Mouse (Mus musculus) common myeloid progenitor, adult 5-6 weeks (primary cell): ENCODE data around the gene Cep104. TPM values are rescaled to one million over a fixed set of nuclear protein-coding genes. Genes with fewer than 3 reads are reported as not detected.
A peak's percentile ranks its signal among the peaks of the same experiment; 100 is the strongest.

Source experiments
- ATAC-seq: replicated peaks from 2 replicates; pipeline ENCODE4 v1.8.0; 2016; ENCODE audit warnings: low read depth, mild to moderate bottlenecking, moderate TSS enrichment, inconsistent platforms; ENCODE audit not compliant: poor library complexity, severe bottlenecking
- total RNA-seq: library from RNA; stranded (forward); fragments of 200-1000, 187-1606 nt; gene quantifications from 2 replicates; pipeline ENCODE4 v1.2.3, GENCODE M21; 2017

Gene Cep104
- total RNA-seq, 1 experiment from 2014 or later: 7.4 TPM

DNA sequence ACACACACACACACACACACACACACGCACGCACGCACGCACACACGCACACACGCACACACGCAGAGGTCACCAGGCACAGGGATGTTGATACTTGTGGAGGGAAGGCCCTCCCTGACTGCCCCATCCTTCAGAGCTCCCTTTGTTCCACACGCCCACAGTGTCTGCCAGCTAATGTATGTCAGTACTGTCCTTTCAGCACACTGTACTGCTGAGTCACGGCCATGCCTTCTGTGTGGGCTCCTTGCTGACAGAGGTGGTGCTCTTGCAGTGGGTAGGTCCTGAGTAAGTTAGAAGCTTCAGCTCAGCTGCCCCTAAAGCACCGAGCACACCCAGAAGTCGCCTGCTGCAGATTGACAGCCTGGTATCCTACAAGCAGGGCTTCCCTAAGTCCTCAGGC is 5.5 kb downstream of the Cep104 start:
- no peak for ATAC-seq

DNA sequence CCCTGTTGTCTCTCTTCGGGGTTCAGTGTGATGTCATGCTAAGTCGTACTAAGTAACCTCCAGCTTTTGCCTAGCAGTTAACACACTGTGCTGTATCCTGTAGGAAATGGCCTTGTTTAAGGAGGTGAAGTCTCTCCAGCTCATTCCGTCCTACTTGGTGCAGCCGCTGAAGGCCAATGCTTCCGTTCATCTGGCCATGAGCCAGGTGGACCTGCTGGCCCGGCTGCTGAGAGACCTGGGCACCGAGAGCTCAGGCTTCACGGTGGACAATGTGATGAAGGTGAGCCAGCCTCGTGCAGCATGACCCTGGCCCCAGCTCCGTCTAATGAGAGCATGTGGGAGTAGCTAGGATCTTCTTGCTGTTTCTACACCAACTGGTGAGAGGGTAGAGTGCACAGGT is 17.7 kb downstream of the Cep104 start:
- ATAC-seq: no peak

DNA sequence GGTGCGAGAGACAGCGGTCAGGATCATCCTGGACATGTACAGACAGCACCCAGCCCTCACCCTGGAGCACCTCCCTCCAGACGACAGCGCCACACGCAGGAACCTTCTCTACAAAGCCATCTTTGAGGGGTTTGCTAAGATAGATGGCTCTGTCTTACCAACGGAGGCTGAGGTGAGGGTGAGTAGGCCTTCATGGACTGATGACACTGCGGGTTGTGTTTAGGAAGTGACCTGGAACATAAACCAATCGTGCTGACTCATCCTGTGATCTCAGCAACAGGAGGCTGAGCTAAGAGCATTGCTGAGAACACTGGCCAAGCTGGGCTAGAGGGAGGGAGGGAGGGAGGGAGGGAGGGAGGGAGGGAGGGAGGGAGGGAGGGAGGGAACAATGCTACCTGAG is 18.5 kb downstream of the Cep104 start:
- ATAC-seq: no peak

DNA sequence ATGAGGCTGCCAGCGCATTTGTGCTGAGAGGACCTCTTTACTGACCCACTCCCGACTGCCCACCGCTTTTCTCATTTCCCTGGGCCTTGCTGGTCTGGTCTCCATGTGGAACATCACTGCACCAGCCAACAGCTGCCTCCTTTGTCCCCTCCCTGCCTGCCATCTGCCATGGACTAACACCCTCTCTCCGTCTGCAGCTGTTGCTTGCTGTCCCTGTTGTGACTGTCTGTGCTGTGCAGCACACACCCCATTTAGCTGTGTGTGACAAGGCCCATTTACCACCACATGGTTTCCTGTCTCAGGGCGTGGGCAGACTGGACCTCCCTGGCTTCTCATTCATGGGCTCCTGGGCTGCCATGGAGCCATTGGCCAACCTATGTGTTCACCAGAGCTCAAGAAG is 30.5 kb downstream of the Cep104 start:
- no peak for ATAC-seq

DNA sequence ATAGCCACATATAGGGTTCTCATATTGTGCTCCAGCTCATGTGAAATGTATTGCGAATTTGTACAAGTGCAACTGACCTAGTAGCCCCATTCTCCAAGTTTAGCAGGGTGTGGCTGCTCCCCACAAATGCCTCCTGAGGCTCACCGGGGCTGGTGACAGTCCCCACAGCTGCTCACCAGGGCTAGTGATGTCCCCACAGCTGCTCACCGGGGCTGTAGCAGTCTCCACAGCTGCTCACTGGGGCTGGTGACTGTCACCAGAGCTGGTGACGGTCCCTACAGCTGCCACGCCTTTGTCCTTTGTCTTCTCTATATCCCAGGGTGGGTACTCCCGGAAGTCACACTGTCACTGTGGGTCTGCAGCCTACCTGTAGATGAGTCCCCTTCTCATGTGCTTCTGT is 31.3 kb downstream of the Cep104 start:
- no peak for ATAC-seq

DNA sequence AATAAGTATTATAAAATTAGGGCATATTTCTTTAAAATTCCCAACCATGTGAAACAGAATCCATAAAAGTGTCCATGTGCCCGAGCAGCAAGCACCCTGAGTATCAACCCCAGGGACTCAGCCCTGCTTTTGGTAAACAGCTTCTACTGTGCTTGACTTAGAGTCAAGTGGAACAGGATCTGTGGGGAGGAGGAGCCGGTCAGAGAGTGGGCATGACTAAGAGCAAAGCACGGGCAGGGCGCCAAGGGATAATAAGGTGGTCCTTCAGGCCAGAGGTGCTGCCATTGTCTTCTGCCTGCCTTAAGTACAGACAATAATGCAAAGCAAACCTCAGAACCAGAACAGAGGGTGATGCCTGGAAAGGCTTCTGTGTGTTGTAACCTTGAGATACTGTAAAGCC is 32.8 kb downstream of the Cep104 start:
- no peak for ATAC-seq

DNA sequence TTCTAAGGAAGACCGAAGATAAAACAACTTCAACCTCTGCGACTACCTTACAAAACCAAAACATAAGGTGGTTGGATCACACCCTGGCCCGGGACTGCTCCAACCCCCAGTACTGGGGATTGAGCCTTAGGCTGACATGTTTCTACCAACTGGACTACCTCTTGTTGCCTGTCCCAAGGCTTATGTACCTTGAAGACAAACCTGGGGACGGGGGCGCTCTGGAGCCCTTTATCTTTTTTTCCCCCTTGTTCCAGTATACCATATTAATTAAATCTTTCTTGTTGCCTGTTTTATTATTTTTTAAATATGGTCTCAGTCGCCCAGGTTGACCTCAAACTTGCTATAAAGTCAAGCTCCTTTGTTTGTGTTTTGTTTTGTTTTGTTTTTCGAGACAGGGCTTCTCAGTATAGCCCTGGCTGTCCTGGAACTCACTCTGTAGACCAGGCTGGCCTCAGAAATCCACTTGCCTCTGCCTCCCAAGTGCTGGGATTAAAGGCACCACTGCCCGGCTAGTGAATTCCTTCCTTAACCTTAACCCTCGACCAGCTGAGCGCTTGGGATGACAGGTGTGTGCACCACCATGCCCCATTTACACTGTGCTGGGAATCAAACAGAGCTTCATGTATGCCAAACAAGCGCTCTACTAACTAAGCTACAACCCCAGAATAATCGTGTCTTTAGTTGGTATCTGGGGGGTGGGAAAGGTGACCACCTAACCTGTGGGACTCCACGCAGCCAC is 36.1 kb downstream of the Cep104 start:
- ATAC-seq: no peak

DNA sequence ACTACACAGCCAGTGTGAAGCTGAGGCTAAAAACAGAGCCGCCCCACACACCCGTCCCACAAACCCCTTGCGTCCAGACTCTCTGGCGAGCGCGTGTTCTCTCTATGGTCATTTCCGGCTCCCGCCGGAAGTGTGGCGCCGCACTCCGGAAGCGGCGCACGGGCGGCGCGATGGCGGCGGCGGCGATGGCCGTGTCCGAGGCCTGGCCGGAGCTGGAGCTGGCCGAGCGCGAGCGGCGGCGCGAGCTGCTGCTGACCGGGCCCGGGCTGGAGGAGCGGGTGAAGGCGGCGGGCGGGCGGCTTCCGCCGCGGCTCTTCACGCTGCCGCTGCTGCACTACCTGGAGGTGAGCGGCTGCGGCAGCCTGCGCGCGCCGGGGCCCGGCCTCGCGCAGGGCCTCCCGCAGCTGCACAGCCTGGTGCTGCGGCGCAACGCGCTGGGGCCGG is 36.7 kb downstream of the Cep104 start, which contains the start of gene Lrrc47:
TSS of gene Lrrc47 (plus strand) at position 86 of the 444 bp plus-strand sequence.
- ATAC-seq: peak; percentile 92

DNA sequence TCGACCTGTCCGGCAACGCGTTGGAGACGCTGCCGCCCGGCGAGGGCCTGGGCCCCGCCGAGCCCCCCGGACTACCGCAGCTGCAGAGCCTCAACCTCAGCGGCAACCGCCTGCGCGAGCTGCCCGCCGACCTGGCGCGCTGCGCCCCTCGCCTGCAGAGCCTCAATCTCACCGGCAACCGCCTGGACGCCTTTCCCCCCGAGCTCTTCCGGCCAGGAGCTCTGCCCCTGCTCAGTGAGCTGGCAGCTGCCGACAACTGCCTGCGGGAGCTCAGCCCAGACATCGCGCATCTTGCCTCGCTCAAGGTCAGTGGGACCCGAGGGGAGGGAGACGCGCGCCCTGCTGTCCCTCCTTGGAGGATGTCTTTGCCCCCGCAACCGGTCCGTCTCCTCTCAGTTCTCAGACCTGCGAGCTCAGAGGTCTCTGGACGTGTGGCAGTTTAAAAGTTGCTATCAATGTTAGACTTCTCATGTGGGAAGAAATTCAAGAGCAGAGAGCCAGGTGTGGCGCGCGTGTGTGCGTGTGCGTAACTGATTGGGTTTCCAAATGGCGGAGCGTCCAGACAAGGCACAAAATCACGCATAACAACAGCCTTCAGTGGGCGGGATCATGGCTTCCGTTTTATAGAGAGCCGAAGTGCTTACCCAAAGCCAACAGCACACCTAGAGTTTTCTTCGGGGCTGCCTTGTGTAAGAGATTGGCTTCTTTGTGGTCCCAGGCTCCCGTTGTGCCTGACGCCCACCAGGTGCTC is 37.3 kb downstream of the Cep104 start:
- ATAC-seq: peak; percentile 37

DNA sequence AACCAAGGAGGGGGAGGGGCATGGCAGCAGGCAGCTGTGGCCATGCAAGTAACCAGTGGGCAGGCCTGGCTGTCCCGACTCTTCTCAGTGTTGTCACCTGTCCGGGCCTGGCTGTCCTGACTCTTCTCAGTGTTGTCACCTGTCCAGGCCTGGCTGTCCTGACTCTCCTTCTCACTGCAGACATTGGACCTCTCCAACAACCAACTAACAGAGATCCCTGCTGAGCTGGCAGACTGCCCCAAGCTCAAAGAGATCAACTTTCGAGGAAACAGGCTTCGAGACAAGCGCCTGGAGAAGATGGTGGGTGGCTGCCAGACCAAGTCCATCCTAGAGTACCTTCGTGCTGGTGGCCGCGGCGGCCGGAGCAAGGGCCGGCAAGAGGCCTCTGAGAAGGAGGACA is 40.5 kb downstream of the Cep104 start:
- ATAC-seq: no peak

DNA sequence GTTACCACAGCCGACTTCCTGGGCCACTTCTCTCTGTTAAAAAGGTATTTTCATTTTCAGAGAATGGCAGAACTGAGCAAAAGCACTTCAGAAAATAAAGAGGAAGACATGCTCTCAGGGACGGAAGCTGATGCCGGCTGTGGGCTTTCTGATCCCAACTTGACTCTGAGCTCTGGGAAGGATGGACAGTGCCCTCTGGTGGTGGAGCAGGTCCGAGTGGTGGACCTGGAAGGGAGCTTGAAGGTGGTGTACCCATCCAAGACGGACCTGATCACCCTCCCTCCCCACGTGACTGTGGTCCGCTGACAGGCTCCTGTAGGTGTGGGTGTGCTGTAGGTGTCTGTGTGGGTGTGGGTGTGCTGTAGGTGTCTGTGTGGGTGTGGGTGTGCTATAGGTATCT is 44.6 kb downstream of the Cep104 start:
- ATAC-seq: peak; percentile 40

DNA sequence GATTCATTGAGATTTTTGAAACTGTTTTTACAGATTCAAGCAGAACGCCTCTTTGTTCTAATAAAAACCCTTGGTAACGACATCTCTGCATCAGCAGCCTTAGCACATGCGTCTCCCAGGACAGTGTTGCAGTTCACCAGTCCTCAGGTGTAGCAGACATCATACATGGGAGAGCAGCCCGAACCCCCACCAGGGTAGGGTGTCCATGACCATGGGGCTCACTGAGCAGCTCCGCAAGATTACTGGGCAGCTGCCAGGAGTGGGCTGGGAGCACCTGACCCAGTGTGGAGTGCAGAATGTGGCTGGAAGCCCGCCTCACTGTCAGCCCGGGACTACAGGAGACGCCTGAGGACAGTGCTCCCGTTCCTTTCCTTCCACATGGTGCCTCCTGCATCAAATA is 46.4 kb downstream of the Cep104 start:
- no peak for ATAC-seq

DNA sequence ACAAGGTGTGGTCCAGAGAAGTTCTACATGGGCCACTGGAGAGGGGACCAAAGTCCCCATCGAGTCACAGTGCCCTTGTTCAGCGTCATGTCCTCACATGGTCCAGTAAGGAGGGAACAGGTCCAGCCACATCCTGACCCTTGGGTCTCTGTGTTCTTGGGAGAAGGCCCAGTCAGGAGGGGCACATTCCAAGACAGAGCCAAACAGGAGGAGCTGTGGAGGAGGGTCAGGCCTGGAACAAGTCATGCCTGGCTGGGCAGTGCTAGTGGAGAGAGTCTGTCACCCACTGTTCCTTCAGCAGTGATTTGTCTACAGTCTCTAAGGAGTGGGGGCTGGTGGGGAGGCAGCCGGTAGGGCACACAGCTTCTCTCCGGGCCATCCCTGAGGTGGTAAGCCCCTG is 47.4 kb downstream of the Cep104 start:
- ATAC-seq: no peak

DNA sequence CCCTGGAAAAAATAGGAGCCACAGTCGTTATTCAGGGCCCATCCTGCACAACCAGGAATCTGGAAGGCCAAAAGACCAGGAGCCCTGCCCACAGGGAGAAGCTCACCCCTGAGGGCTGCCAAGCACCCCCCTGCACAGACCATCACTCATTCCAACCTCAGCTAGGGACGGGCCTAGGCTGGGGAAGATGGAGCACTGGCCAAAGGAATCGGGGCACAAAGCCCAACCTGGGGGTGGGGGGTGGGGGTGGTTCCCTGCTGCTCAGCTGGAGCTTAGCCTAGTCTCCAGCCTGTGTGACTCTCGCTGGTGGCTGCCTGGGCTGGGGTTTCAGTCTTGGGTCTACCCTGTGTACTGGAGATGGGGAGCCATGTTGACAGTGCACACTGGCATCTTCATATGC is 47.9 kb downstream of the Cep104 start:
- ATAC-seq: no peak

DNA sequence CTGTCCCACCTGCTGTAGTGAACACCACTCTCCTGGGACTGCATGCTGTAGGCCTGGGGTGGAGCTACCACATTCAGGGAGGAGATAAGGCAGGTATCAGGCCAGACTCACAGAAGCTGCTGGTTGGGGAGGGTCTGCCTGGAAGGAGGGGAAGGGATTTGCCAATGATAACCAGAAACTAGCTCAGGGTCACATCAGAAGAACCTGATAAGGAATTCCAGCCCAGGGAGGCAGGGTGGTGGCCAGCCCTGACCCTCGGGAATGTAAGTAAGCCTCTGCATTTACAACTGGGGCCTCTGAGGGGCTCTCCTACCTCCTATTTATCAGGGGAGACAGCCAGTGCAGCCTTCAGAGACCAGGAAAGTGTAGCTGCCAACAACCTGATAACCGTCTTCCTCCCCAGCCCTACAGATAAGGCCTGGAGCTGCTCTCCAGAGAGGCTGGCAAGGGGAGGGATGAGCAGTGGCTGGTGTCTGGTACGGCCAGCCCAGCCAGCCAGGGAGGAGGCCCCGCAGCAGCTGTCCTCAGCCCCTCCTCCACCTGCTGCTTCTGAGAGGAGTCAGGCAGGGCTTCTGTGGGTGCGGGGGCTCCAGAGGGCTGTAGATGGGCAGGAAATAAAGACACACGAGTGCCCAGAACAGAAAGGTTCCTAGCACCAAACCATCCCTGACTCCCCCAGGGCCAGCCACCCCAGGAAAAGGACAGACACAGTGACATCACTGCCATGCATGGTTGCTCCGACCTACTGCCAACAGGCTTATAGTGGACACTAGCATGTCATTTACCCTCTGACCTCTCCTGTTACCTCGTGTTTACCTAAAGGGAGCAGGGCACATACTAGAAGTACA is 49.0 kb downstream of the Cep104 start:
- peak; percentile 63 for ATAC-seq

DNA sequence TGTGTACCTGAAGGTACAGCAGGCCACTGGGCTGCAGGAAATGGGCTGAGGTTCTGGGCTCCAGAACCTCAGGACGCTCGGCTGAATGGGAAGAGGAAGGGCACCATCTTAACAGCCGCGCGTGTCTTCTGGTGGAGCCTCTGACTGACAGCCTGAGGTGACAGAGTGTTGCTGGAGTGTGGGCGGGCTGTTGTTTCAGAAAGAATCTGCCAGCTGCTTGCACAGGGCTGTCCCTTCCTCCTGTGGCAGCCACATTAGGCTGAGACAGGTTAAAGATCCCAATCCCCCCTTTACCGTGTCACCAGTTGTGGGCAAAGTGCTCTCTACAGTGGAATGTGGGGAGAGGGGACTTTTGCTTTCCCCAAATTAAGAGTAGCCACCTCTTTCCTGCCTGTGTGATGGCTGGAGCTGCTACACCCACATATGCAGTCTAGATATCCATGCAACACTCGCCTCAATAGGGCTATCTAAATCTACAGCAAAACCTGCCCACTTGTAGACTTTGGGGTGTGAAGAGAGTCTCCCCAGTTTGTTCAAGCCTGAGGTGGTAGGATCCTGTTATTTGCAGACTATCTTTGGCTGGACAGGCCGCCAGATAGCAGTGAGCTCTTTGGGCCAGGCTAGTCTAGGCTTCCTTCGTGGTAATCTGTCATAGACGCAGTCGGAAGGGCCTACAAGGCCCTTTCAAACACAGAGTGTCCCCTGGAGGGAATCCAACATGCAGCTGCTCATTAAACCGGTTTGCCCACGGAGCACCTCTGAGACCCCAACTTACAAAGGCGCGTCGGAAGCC is 49.9 kb downstream of the Cep104 start:
- ATAC-seq: 0 out of 2 replicates have a peak, but pooled peaks have one; percentile 17

DNA sequence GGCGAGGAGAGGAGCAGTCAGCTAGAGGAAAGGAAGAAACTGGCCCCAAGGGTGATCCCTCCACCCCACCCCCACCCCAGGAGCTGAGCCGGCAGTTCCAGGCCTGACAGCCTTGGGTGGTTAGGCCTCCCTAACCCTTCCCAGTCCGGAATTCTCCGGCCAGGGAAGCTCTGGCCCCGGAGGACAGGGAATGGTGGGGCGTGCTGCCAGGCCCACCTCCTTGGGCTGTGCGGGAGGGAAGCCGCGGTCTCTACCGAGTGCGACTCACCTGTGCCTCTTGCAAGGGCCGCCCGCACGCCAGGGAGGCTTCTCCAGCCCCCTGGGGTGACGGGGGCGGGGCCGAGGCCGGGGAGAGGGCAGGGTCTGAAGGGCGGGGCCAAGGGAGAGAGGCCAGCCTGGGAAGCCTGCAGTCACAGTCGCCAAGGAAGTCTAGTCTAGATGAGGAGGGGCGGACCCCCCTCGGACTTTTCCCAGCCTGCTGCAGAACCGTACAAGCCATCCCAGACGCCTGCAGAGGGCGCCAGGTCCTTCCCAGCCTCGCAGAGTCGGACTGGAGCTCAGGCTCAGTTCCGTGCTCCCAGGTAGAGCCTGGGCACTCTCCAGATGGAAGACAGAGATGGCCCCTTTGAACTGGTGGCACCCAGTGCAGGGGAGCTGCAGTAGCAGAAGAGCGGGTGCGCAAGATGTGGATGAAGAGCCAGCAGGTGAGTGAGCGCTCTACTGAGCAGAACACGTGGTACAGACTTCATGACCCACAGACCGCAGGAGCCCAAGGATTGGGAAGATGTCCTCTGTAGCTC is 50.8 kb downstream of the Cep104 start, which contains the start of gene Smim1:
TSS of gene Smim1 (minus strand) at position 590 of the 800 bp plus-strand sequence.
- ATAC-seq: peak; percentile 55

DNA sequence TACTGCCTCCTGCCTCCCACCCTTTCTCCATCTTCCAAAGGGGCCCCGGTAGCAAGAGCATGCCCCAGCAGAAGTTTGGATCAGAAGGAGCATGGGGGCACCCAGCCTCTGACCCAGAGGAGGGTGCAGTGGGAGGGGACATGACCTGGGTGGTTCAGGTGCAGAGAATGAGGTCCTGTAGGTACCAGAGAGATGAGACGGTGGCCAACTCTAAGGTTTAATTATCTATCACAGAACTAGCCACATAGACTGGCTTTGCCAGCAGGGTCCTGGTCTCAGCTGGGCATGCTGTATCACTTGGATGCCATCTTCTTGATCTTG is 51.4 kb downstream of the Cep104 start:
- ATAC-seq: no peak

DNA sequence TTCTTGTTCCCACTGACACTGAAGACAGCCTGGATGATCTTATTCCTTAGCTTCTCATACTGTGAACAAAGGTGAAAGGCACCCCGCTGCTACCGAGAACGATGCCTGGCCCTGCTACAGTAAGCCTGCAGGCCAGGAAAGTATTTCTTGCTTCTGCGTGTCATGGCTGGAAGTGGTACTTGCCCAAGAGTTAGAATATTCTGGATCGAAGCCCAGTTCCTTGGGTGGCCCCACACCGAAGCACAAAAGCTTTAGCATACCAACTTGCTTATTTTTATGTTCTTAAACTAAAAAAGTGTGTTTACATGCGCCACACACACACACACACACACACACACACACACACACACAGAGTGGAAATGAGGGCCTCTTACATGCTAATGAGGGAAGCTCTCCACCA is 53.1 kb downstream of the Cep104 start:
- ATAC-seq: no peak
